Mouse (Mus musculus): ENCODE measurements around the gene Cdca7.

Gene Cdca7

DNA sequence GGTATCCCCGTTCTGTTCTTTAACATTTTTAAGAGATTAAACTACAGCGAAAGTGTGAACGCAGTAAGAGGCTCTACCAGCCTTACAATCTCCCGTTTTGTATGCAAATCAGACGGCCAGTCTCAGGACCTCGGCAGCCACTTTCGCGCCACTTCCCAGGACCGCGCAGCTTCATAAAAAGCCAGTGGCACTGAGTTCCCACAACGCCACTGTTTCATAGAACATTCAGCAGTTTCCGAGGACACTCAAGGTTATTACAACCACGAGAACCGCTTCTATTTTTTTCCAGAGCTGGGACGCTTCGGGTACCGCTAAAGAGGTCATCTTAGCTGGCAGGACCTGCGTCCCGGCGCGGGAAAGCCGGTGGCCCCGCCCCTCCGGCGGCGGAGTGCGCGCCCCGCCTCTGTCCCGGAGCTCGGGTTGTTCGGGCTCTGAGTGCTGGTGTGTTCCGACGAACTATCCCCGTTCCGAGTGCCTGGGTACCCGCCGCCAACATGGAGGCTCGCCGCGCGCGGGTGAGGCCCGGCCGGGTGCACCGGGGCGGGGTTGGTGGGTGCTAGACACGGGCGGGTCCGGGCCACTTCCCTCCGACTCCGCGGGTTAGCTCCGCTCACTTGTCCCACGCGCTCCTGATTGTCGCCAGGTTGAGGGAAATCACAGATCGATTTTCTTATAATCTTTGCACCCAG, at the start of gene Cdca7:
Gene Cdca7 (plus strand): TSS at position 363 of the 689 bp plus-strand sequence.
- peak; percentile 23 to 32 for DNase-seq (ENCODE audit: low read depth in 1 of 2, low spot score in 2 of 2)

DNA sequence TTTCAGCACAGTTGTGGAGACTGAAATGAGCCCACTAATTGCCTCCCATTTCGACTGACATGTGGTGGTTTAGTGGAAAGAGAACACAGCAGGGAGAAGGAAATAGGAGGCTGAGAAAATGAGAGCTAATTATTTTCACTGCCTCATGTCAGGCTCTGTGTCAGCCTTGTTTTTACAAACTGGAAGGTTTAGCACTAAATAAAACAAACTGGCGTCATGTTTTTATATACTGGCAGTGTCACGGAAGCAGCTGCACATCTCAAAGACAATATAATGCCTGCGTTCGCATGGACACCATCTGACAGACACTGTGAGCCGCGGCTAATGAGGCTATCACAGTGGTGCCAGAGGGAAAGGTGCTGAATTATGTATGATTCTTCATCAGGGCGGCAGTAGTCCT, 49.2 kb upstream of the Cdca7 start:
- no peak for DNase-seq (ENCODE audit: low read depth in 1 of 2, low spot score in 2 of 2)

DNA sequence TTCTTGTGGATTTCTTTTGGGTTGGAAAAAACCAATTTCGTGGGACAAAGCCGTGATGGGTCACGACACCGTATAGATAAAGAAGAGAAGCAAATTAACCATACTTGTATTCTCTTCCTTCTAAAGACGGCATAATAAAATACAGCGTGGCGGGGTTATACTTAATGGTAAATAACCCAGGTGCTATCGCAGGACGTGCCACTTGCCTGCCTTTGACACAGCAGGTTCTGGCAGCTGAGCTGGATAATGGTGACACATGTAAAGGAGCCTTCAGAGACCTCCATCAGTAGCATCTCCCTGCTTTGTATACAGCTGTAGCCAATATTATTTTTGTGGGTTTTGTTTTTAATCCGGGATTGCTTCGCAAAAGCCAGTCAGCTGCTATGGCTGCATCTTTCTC, 48.7 kb upstream of the Cdca7 start:
- no peak for DNase-seq (ENCODE audit: low read depth in 1 of 2, low spot score in 2 of 2)

GRCm38 (mm10) chr2:72438941-72439533, 36.9 kb upstream of the Cdca7 start:
- no peak for DNase-seq (ENCODE audit: low read depth in 1 of 2, low spot score in 2 of 2)

GRCm38 (mm10) chr2:72441010-72441409, 34.9 kb upstream of the Cdca7 start:
- no peak for DNase-seq (ENCODE audit: low read depth in 1 of 2, low spot score in 2 of 2)

DNA sequence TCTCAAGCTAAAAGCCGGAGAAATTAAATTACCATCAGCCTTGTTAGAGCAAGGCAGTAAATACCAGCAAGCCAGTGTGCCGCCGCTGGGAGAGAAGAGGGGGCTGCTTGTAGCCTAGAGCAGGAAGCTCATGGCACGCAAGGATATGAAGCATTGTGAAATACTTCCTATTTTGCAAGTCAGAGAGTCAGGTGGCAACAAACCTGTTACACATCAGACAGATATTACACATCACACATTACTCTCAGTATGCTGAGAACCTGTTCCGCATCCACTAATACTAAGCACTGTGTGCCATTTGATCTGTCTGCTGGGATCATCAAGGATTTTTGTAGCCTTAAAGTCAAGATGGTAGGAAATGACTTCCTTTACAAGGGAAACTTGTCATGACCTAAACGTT, 33.1 kb upstream of the Cdca7 start:
- DNase-seq (ENCODE audit: low read depth in 1 of 2, low spot score in 2 of 2), result no peak

DNA sequence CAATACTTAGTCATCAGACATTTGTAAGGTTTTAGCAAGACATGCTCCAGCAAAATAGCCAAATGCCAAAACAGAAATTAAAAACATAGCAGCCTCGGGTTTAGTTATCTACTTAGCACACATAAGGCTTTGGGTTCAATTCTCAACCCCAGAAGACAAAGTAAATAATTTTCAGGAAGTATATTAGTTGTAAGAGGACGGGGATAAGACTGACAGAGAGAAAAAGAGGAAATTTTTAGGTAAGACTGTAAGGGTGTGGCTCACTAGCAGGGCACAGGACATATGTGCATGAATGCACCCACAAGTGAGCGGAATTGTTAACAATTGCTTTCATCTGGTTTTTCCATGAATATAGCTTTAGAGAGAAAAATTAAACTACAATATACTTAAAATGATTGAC, 32.0 kb upstream of the Cdca7 start:
- no peak for DNase-seq (ENCODE audit: low read depth in 1 of 2, low spot score in 2 of 2)

GRCm38 (mm10) chr2:72446106-72446505, 29.9 kb upstream of the Cdca7 start:
- no peak for DNase-seq (ENCODE audit: low read depth in 1 of 2, low spot score in 2 of 2)

- no peak for DNase-seq (ENCODE audit: low read depth in 1 of 2, low spot score in 2 of 2)
Observed at GRCm38 (mm10) chr2:72446615-72447014, 29.3 kb upstream of the Cdca7 start.

- DNase-seq (ENCODE audit: low read depth in 1 of 2, low spot score in 2 of 2), result no peak
Observed at GRCm38 (mm10) chr2:72453563-72453962, 22.4 kb upstream of the Cdca7 start.

GRCm38 (mm10) chr2:72456189-72456588, 19.8 kb upstream of the Cdca7 start:
- no peak for DNase-seq (ENCODE audit: low read depth in 1 of 2, low spot score in 2 of 2)

GRCm38 (mm10) chr2:72464376-72465014, 11.5 kb upstream of the Cdca7 start:
- DNase-seq (ENCODE audit: low read depth in 1 of 2, low spot score in 2 of 2), result no peak

DNA sequence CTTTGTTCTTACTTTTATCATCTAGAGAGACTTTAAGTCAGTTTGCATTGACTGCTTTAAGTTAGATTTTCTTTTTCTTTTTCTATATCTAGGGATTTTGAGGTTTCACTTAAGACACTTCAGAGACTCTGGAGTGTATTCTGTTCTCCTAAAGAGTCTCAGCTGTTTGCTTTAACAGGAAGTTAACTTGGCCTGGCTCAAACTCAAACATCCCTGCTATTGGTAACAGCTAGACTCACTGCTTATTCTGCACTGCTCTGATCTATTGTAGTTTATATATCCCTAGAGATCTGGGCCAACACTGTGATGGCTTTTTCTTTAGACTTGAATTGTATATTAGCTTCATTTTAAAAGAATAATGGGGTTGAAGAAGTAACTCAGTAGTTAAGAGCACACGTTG, 8.4 kb upstream of the Cdca7 start:
- DNase-seq (ENCODE audit: low read depth in 1 of 2, low spot score in 2 of 2), result no peak

DNA sequence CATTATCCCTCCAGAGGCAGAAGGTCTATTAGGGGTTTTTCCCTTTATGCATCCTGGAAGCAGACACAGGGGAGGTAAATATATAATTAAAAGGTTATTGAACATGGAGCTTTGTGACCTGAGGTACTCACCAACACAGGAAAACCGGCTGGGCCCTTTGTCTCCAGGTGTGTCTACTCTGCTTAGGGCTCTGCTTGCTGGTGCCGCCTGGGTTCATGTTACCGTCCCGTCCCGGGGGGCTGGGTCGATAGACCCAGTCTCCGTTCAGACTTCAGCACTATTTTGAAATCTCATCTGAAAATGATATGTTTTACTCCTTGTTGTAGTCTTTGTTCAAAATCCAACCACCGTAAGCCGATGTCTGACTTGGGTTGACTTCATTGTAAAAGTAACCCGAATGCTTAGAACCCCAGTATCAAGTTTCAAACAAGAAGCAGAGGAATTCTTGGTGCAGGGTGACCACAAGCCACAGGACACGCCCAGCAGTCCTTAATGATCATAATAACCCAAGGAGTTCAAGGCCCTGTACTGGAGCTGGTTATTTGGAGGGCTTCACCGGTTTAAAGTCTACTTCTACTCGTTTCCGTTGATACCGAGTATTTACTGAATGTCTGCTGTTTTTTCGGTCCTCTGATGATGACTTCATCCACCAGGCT, 4.4 kb upstream of the Cdca7 start:
- no peak for DNase-seq (ENCODE audit: low read depth in 1 of 2, low spot score in 2 of 2)

DNA sequence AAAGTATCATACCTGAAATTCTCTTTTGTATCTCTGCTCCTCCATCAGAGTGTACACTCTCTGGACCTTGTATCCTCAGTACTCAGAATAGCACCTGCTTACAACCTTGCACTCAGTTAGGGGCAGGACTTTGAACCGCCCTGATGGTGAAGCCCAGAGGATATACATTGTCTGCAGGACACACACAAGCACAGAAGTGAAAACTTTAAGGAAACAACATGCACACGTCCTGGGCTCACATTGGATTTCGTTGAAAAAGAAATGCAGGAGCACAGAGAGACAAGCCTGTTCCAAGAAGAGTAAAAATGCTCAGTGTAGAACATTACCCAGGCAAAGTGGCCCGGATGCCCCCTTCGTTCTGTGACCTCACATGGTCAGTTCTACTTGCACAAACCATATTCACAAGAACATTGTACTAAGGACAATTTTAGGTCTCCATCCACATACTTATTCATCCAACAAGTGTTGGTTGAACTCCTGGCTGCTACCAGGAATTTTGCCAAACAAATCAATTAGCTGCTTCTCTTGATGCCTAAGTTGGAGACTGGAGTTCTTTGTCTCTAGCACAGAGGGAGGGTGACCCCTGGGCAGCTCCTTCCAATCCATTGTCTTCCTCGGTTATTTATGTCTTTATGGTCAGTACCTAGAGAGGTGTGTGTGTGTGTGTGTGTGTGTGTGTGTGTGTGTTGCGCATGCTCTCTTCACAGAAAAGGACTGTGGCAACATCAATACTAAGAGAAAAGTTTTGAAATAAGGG, 1.2 kb upstream of the Cdca7 start:
- DNase-seq (ENCODE audit: low read depth in 1 of 2, low spot score in 2 of 2), result no peak

GRCm38 (mm10) chr2:72475423-72475796, 549 bp upstream of the Cdca7 start:
- no peak for DNase-seq (ENCODE audit: low read depth in 1 of 2, low spot score in 2 of 2)

DNA sequence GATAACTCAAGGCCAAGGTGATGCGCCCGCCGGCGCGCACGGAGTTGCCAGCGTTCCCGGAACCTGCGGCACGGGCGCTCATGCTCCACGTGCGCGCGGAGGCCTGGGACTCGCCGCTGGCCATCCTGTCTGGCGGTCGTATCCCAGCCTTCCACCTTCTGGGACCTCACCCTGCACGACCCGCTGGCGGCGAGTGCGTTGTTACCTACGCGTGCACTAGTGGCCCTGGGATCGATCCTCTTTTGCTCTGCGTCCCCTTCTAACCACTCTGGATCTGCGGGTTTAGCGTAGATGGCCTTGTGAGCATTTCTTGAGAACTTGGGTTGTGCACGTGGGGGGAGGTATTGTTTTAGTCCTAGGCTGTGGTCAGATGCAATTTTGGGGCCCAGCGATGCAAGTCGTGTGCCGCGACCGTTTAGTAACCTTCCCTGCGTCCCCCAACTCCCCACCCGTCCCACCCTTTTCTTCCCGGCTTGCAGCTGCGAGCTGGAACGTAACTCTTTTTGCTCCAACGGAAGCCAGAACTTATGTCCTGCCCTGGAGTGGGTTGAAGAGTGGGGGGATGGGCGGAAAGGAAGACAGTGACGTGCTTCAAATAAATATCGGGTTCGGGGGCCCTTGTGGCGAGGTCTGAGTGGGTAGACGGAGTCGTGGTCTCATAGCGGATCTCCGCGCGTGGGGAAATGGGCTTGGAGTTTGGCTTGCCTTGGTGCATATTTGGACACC, 690 bp downstream of the Cdca7 start:
- DNase-seq (ENCODE audit: low read depth in 1 of 2, low spot score in 2 of 2), result no peak

GRCm38 (mm10) chr2:72477221-72477620, 1.3 kb downstream of the Cdca7 start:
- no peak for DNase-seq (ENCODE audit: low read depth in 1 of 2, low spot score in 2 of 2)

- no peak for DNase-seq (ENCODE audit: low read depth in 1 of 2, low spot score in 2 of 2)
Observed at GRCm38 (mm10) chr2:72478176-72478575, 2.2 kb downstream of the Cdca7 start.

DNA sequence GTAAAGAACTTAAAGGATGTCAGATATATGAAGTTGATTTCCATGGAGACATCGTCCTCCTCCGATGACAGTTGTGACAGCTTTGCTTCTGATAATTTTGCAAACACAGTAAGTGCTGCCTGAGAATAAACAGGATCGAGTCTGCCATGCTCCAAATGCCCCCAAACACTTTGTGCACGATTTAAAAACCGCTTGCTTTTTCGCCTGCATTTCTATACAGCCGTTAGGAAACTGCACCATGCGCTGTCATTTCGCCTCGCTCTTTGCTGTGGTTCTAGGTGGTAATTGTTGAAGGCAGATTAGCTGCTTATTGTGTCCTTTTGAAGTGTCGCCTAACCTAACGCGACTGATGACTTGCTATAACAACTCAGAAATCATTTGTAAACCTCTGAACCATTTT, 3.0 kb downstream of the Cdca7 start:
- DNase-seq (ENCODE audit: low read depth in 1 of 2, low spot score in 2 of 2), result no peak

DNA sequence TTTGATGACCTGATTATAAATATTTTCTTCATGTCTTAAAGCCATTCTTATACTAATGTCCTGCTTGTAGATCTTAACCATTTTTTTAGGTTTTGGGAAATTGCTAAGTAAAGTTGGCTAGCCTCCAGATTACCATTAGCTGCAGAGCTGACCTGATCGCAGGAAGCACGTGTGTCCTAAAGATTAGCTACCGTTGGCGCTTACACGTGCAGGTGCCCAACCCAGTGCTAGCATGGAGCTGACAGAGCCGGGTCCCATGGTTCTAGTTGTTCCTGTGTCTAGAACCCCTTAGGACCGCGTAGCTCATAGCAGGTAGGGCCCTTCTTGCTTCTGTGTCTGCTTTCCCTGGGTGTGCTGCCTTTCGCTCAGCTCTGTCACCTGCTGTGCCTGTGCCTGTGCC, 3.9 kb downstream of the Cdca7 start:
- DNase-seq (ENCODE audit: low read depth in 1 of 2, low spot score in 2 of 2), result no peak
